Mouse (Mus musculus) T-helper 17 cell (primary cell): Measurements from ENCODE around the gene Rnf150.

Experiments
- in situ Hi-C, 2 experiments: fragments of 300-600 bp; cut with MboI, MseI; formaldehyde crosslinking; loops; 1 replicate in 1 of 2; 2 replicates in 1 of 2; pipeline ENCODE4 v1.15.1; 2025; ENCODE audit warnings: high pct_unique_total_duplicates in 2 of 2

Rnf150 gene

DNA sequence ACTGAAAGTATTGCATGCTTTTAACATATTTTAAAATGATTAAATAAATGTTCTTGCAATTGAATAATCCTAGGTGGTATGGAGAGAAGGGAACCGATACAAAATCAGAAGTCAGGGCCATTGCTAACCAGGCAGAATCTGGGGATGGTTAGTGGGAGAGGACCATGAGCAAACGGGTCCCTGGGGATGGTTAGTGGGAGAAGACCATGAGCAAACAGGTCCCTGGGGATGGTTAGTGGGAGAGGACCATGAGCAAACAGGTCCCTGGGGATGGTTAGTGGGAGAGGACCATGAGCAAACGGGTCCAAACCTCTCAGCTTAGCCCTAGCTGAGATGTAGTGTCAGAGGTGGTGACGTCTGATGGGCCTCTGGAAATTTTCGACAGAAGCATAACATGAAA is 247.0 kb downstream of the Rnf150 start:
- in situ Hi-C loops, result no loop called here

DNA sequence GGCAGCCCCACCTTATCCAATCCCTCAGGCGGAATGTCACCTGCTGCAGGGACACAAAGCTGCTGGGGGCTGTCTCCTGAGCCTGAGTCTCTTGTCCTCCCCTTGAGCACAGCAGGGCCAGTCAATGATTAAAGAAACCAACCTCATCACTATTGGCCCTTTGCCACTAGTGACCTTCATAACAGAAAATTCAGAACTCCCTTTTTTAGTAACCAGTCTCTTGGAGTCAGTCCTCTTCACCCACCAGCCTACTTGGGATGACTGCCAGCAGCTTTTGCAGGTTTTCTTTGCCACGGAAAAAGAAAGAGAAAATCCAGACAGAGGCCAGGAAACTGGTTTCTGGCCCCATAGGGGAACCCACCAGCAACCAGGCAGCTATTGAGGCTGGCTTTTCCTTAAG is 271.9 kb downstream of the Rnf150 start:
- in situ Hi-C loops, result no loop called here

DNA sequence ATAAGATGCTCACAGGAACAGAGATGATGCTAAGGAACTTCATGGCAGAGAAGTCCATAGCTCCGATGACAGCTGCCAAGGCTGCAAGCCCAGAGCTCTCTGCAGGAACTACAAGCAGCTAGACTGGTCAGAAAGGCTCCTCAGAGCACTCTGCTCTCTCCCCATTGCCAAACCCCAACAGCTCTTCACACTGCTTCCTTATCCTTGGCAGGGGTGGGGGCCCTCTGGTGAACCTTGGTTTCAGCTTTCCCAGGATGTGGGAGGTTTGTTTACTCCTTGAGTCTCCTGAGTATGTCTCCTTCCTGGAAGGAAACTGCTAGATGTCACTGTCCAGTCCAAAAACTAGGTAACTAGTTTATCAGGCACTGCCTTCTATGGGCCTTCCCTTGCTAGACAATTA is 276.9 kb downstream of the Rnf150 start:
- in situ Hi-C loops, result no loop called here

DNA sequence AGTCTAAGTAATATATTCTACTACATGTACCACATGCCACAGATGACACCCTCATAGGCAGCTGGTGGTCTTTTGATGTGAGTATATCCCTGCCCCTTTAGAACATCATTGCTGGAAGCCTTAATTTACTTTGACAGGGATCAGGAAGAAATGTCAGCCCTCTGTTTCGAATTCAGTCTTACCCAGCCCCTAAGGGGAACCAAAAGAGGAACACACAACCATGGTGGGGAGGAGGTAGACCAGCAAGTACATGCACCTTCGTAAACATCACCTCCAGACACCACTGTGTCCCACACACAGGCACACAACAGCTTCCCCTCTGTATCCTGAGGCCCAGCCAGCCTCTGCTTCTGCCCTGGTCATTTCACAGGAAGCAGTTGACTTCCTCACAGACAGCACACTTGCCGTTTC is 277.6 kb downstream of the Rnf150 start:
- in situ Hi-C loops, result no loop called here
